Mouse (Mus musculus) gastrocnemius, adult 2 months (tissue): ENCODE results near the gene Gm4922. TPM values are rescaled to one million over a fixed set of nuclear protein-coding genes. Genes with fewer than 3 reads are reported as not detected.

Source experiments
- DNase-seq: peaks from one replicate; pipeline ENCODE4 v3.0.0; 2022
- H3K27ac ChIP-seq: fragments of 200-600 bp; 2 replicates; pipeline ENCODE4 v1.8.1; 2022; ENCODE audit warnings: mild to moderate bottlenecking
- H3K4me3 ChIP-seq: fragments of 200-600 bp; 2 replicates; pipeline ENCODE4 v1.8.1; 2022; ENCODE audit warnings: mild to moderate bottlenecking, moderate library complexity
- CTCF ChIP-seq: fragments of 200-600 bp; IDR thresholded peaks from 2 replicates; pipeline ENCODE4 v1.8.1; 2022; ENCODE audit warnings: antibody characterized with exemption, mild to moderate bottlenecking, moderate library complexity
- intact Hi-C: fragments of 180-260 bp; cut with DNase I; formaldehyde crosslinking; loops from one replicate; pipeline ENCODE4 v1.15.1; 2025
- long read RNA-seq, 2 experiments: library from polyadenylated mRNA; stranded (forward); transcript quantifications; one replicate each; pipeline ENCODE4 v2.0.0; 2021
- total RNA-seq, 2 experiments: library from RNA; stranded (reverse); gene quantifications; 2 replicates each; pipeline ENCODE4 v1.2.3; 2021

Gm4922 gene
- not detected for total RNA-seq
- long read RNA-seq, experiment 1 = 0 reads
- long read RNA-seq, experiment 2 = 0 reads

- intact Hi-C loops = no loop called here
- no peak for TF ChIP-seq CTCF
- no peak within 1 kb of the TSS for H3K4me3 ChIP-seq
- no peak for DNase-seq
- H3K27ac ChIP-seq = no peak within 1 kb of the TSS
These were observed at the start of gene Gm4922 for GRCm38 (mm10) chr10:18786693-18787092. TSS of gene Gm4922 (minus strand) at chr10:18786793.

DNA sequence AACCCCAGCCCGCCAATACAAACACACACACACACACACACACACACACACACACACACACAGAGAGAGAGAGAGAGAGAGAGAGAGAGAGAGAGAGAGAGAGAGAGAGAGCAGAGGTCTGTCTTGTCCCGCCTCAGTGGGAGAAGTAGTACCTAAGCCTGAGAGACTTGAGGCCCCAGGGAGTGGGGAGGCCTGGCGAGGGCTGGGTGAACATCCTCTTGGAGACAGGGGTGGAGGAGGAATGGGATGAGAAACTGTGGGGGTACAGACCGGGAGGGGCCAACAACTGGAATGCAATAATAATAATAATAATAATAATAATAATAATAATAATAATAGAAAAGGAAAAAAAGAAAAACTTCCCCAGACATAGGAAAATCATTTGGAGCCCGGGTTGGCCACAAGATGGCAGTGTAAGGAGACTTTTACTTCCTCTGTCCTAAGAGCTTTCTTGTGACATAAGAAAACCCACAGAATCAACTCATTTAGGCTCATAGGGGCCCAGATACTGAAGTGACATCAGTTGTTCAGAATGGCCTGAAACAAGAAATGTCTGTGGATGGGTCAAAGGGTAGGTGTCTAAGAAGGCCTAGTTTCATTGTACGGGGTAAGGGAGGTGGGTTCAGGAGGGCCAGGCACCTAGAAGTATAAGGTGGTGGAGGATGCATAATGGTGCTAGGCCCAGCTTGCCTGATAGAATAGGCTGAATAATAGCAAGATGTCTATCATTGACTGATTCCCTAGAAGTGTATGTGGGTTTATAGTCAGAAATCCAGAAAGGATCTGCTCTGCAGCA, 49.3 kb upstream of the Gm4922 start:
- intact Hi-C loops = loop anchor here (2.0 kb wide), 1 partner anchor 69 kb away; no protein-coding TSS in a partner anchor
- TF ChIP-seq CTCF = peak; percentile 68
- Histone ChIP-seq H3K27ac (no peak overlapping the region), H3K4me3 (no peak overlapping the region)
- DNase-seq = peak; percentile 31

DNA sequence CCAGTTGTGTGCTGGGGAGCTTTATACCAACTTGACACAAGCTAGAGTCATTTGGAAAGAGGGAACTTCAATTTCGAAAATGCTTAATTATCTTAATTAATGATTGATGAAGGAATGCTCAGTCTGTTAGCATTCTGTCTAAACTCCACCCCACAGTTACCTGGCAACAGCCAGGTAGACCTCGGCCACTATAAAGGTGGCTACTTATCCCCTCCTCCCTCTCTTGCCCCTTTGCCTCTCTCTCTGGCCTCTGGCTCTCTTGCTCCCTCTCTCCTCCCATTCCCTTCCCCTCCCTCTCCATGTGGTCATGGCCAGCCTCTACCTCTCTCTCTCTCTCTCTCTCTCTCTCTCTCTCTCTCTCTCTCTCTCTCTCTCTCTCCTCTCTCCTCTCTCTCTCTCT, 47.8 kb upstream of the Gm4922 start:
- TF ChIP-seq CTCF = no peak
- no peak overlapping the region for H3K4me3 ChIP-seq
- intact Hi-C loops = no loop called here
- H3K27ac ChIP-seq = no peak overlapping the region
- DNase-seq = no peak

GRCm38 (mm10) chr10:18831823-18832222, 45.2 kb upstream of the Gm4922 start:
- intact Hi-C loops = no loop called here
- TF ChIP-seq CTCF = no peak
- Histone ChIP-seq H3K27ac (no peak overlapping the region), H3K4me3 (no peak overlapping the region)
- no peak for DNase-seq

DNA sequence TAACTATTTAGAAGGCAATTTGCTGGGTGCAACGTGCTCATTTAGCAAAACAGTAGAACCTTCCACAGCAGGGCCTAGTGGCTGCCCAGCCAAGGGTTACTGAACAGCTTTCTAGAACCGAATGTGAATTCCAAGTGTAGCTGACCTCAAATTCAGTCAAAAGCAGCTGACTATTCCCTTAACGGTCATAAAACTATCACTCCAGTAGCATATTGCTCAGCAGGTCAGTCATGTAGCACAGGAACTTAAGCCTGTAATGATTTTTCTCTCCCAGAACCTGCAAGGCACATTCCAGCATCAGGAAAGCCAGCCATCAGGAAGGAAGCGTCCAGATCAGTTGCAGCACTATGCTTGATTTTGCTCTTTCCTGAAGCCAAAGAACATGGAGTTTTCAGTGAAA, 43.8 kb upstream of the Gm4922 start:
- no peak overlapping the region for H3K27ac ChIP-seq
- TF ChIP-seq CTCF = no peak
- DNase-seq = no peak
- intact Hi-C loops = no loop called here
- H3K4me3 ChIP-seq = no peak overlapping the region

DNA sequence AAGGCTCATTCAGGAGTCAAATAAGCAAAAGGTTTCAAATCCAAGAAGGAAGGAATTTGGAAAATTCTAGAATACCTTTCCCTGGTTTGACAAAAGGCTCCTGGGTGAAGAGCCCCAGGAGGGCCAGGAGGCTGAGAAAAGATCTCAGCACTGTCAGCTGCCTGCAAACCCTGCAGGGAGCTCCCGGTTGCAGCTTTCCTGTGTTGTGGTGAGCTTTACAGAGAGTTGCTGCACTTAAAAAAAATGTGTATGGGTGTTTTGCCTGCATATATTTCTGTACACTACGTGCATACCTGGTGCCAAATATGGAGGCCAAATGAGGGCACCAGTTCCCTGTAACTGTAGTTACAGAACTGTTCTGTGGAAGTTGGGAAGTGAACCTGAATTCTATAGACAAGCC, 41.3 kb upstream of the Gm4922 start:
- no peak overlapping the region for H3K27ac ChIP-seq
- intact Hi-C loops = no loop called here
- no peak overlapping the region for H3K4me3 ChIP-seq
- TF ChIP-seq CTCF = no peak
- DNase-seq = no peak

DNA sequence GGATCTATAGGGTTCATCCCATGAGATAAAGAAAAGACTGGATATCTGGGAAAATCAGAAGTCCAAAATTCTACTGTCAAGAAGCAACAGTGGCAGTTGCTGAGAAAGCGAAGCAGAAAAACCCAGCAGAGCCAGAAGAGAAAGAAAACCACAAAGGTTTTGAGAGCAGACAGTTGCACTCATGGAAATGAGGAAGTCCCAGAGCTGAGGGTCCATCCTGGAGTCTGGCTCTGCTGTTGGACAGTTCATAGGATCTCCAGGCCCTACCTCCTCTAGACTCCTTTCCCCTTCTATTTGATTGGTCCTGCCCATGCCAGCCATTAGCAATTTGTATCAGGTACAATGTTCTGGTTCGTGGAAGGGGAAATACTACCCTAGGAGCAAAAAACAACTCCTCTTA, 39.5 kb upstream of the Gm4922 start:
- no peak overlapping the region for H3K4me3 ChIP-seq
- TF ChIP-seq CTCF = no peak
- DNase-seq = no peak
- no peak overlapping the region for H3K27ac ChIP-seq
- intact Hi-C loops = no loop called here

GRCm38 (mm10) chr10:18825143-18825542, 38.5 kb upstream of the Gm4922 start:
- intact Hi-C loops = no loop called here
- no peak overlapping the region for H3K4me3 ChIP-seq
- no peak for TF ChIP-seq CTCF
- no peak for DNase-seq
- no peak overlapping the region for H3K27ac ChIP-seq

GRCm38 (mm10) chr10:18816560-18816959, 30.0 kb upstream of the Gm4922 start:
- intact Hi-C loops = no loop called here
- no peak for TF ChIP-seq CTCF
- no peak overlapping the region for H3K27ac ChIP-seq
- no peak overlapping the region for H3K4me3 ChIP-seq
- peak; percentile 66 for DNase-seq

DNA sequence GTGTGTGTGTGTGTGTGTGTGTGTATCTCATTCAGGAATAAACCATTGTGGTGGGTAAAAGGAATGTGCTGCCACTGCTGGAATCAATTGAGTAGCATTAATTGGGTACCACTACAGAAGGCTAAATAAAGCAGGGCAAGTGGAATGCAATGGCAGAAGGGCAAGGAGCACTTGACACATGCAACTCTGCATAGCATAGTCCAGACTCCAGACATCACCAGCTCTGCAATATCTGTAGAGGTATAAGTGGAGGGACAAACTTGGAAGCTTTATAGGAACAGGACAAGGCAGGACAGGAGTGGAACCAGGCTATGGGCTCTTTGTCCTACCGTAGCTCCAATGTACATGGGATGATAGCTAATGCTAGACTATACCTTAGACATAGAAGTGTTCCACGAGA, 25.2 kb upstream of the Gm4922 start:
- intact Hi-C loops = no loop called here
- DNase-seq = no peak
- Histone ChIP-seq H3K4me3 (no peak overlapping the region), H3K27ac (no peak overlapping the region)
- no peak for TF ChIP-seq CTCF

- H3K4me3 ChIP-seq = no peak overlapping the region
- no peak overlapping the region for H3K27ac ChIP-seq
- no peak for DNase-seq
- intact Hi-C loops = no loop called here
- TF ChIP-seq CTCF = no peak
These were observed 3.5 kb upstream of the Gm4922 start for GRCm38 (mm10) chr10:18790063-18790462.

DNA sequence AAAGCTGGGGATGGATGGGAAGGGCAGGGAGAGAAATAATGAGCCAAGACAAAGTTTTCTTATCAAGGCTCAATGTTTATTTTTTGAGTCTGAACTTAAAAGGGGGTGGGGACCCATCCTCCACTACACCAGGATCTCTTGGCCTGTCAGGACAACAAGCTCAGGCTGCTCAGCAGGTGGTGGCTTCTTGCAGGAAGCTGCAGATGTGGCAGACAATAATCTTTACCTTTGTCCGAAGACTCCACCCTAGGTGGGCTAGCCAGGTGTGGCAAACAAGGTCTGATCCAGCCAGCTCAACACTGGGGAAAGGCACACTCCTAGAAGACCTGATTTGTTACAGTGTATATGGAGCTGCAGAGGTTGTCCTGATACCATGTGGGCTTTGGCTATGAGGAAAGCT, 2.0 kb upstream of the Gm4922 start:
- TF ChIP-seq CTCF = no peak
- intact Hi-C loops = no loop called here
- no peak overlapping the region for H3K27ac ChIP-seq
- H3K4me3 ChIP-seq = no peak overlapping the region
- no peak for DNase-seq

DNA sequence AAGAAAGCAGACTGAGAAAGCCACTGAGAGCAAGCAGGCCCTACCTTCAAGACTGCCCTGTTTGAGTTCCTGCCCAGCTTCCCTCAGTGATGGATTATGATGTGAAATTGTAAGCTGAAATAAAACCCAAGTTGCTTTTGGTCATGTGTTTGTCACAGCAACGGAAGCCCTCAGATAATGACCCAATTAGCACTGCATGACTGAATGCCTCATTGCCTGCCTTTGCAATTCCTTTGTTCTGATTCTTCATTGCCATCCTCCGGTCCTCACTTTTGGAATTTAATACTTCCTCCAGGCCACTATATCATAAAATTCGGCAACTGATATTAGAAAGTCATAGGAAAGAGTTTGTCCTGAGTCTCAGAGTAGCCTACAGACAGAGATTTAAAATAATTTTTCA, 9.0 kb downstream of the Gm4922 start:
- intact Hi-C loops = no loop called here
- DNase-seq = no peak
- Histone ChIP-seq H3K4me3 (no peak overlapping the region), H3K27ac (no peak overlapping the region)
- no peak for TF ChIP-seq CTCF

DNA sequence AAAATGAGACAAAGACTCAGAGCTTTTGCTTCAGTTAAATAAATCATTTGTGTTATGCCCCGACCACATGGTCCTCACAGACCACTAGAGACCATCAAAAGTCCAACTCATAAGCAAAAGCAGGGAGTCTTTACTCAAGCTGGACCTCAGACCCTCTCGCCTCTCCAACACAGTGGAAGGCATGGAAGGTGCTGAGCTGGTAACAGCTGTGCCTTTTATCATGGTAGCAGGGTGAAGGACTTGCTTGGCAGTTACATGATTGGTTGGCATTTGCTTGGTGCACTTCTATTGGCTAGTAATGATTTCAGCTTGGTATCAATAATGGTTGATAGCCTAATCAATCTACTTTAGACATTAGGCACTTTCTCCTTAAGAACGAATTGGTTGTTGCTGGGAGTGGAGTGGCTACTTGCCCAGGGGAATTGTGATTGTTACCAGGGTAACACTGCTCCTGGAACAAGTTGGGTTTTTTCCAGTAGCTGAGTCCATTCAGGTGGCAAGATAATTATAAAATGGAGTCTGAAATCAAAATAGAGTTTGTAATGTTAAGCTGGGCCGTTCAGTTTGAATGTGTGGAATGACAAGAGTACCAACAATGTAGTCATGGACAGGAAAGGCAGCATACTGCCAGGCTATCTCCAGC, 13.9 kb downstream of the Gm4922 start:
- Histone ChIP-seq H3K27ac (no peak overlapping the region), H3K4me3 (no peak overlapping the region)
- no peak for DNase-seq
- intact Hi-C loops = no loop called here
- no peak for TF ChIP-seq CTCF
